Mouse (Mus musculus) 3T3-L1 (cell line): Measurements from ENCODE around the gene Mmrn2.

Experiments
- DNase-seq: peaks from one replicate; pipeline ENCODE4 v3.0.0-alpha.2; 2015; ENCODE audit warnings: low read depth, low spot score

The Mmrn2 gene

GRCm38 (mm10) chr14:34375415-34375904 is at the start of gene Mmrn2:
Gene Mmrn2, plus strand, starts transcription at chr14:34375465.
- no peak for DNase-seq

- no peak for DNase-seq
Measured at GRCm38 (mm10) chr14:34326606-34327005, 48.7 kb upstream of the Mmrn2 start.

- no peak for DNase-seq
Measured at GRCm38 (mm10) chr14:34327618-34328017, 47.6 kb upstream of the Mmrn2 start.

GRCm38 (mm10) chr14:34330657-34331158 is 44.6 kb upstream of the Mmrn2 start:
- DNase-seq = no peak

DNA sequence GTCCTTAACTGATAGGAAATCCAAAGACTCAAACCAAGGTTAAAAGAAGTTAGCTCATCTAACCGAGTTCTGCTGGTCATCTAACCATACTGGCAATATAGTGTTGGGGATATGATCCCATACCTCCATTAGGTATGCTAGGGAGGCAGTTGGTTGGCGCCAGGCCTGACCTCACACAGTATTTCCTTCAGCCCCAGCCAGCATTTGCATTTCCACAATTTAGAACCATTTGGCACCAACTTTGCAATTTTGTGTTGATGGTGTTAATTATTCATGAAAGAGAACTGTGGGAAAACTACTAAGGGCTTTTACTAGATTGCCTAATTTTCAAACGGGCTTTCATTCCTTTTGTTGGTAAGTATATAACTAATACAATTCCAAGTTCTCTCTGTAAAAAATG is 43.4 kb upstream of the Mmrn2 start:
- no peak for DNase-seq

DNA sequence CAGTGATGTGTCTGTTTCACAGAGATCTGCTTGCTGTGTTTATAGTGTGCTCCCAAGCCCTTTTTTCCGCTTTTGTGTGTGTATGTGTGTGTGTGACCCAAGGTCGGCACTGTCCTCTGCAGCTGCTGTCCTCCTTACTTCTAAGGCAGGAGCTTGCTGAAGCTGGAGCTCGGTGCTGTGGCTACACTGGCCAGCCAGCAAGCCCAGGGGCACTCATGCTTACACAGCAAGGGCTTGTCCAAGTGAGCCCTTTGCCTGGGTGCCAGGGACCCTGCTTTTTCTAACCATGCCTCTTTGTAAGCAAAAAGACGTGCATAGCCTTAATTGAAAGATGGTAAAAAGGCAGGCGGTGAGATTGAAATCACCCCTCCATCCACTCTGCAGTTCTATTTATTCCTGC is 42.8 kb upstream of the Mmrn2 start:
- DNase-seq = no peak

DNA sequence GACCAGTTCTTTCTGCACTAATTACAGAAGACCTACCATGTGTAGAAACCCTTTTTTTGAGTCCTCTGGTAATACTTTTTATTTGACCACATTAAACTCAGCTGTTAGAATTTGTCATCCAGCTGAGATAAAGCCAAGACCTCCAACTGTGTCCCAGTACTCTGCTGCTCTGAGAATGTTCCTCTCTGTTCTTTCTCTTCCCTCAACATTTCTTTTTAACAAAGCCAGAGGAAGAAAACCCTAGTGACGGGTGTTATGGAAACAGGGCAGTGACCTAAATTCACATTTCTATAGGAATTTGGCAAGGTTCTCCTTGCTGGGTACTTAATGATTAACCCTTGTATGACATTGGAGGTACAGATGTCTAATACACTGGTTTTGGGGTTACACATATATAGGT is 35.8 kb upstream of the Mmrn2 start:
- no peak for DNase-seq

DNA sequence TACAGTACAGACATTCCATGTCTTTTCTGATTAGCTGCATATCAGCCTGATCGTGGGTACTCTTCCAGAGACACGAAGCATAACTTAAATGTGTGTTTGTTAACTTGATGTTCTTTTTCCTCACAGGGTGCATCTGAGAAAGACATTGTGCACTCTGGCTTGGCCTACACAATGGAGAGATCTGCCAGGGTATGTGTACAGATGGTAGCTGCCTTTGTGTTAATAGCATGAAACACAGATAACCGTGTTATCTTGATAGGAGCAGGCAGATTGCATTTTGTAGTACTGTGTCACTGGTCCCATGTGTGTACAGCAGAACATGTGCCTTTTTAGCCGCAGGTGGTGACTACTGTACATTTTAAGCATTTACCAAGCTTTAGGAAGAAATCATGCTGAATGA is 33.3 kb upstream of the Mmrn2 start:
- DNase-seq = no peak

DNA sequence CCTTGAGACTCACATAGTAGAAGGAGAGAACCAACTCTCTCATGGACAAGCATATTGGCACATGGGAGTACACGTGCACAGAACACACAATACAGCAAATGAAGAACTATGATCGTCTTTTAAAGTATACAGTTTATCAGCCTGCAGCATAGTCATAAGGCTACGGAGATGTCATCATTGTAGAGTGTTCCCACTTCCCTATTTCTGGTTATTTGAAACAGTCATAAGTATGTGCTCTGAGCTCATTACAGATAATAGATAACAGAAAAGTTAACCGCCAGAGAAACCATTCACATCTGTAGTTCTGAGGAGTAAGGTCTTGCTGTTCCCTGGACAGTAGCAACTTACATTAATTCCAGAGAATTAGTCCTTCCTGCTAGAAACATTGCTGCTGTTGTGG is 32.2 kb upstream of the Mmrn2 start:
- no peak for DNase-seq

DNA sequence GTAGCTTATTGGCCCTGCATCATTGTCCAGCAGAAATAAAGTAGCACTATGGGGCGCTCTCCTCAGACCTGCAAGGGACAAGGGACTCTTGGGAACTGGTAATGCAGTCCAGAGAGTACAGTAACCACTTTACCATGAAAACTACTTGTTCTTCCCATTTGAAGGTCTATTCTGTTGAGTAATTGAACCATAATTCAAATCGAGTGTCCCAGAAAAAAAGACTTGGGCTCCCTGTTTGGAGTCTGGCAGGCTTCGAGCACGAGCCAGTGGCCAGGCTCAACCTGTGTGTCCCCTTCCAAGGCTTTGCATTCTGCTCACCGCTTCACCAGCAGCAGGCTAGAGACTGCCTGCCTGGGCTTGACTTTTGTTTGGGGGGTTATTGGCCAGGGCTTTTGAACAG is 30.9 kb upstream of the Mmrn2 start:
- no peak for DNase-seq

GRCm38 (mm10) chr14:34345771-34346566 is 29.3 kb upstream of the Mmrn2 start:
- DNase-seq = peak; percentile 44

- no peak for DNase-seq
Measured at GRCm38 (mm10) chr14:34347084-34347483, 28.2 kb upstream of the Mmrn2 start.

DNA sequence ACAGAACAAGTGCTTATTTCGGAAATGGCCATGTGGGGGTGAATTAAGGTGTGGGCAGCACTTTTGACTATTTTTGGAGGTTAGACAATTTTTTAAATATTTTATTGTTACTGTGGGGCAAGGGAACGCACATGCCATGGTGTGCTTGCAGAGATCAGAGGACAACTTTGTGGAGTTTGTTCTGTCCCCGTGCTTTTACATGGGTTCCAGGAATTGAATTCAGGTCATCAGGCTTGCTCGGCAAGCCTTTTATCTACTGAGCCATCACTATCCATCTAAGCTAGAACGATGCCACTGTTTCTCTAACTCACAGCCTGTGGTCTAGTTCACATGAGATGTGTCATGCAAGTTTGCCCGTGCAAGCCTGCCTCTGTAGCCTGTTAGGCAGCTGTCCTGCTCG is 27.0 kb upstream of the Mmrn2 start:
- DNase-seq = no peak

- DNase-seq = no peak
Measured at GRCm38 (mm10) chr14:34349007-34349406, 26.3 kb upstream of the Mmrn2 start.

GRCm38 (mm10) chr14:34351660-34352059 is 23.6 kb upstream of the Mmrn2 start:
- DNase-seq = no peak

DNA sequence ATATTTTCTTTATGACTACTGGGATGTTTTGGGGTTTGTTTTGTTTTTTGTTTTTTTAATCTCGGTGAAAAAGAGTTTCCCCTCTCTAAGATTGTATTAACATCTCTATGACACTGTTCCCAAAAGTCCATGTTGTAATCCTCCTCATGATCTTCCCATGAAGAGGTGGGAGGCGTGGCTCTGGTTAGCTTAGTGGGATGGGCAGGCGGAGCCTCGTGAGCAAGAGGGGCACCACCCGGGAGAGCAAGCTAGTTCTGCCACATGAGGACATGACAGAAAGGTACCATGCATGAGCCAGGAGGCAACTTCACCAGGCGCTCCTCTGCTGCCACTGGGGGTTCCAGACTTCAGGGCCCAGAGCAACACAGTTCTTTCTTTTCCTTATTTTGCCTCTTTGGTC is 22.7 kb upstream of the Mmrn2 start:
- DNase-seq = no peak

GRCm38 (mm10) chr14:34353326-34353725 is 21.9 kb upstream of the Mmrn2 start:
- no peak for DNase-seq

DNA sequence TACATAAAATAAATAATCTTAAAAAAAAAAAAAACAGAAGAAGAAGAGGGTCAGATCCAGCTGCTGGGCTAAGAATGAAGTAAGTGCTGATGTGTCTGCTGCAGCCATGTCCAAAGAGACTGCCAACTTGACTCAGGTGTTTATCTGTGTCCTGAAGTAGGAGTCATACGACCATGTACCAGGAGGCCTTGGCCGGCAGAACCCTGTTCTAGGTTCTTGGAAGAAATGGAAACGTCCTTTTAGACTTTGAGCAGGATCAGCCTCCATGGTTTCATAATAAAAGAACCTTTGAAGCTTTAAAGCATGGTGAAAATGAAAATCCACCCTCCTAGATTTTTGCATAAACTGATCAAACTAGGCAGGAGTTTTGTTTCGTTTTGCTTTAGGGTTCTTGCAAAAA is 20.8 kb upstream of the Mmrn2 start:
- DNase-seq = no peak

DNA sequence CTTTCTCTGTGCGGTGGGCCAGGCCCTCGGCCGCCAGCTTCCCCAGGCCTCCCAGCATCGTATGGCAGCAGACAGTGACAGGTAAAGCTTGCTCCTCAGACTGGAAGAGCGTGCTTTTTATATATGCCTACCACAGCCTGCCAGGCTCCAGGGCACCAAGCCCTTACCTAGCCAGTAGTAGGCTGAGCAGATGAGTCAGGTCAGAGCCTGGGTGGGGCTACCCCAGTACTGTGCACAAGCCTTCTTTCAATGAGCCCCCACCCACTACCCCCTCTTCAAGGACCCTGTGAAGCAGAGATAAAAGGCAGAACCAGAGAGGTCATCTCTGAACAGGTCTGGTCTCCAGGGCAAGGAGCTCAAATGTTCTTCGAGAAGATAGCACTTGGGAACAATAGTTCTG is 20.0 kb upstream of the Mmrn2 start, which contains the start of gene Fam25c:
TSS of gene Fam25c (minus strand) at position 133 of the 400 bp plus-strand sequence.
- no peak for DNase-seq

- peak; percentile 33 for DNase-seq
Measured at GRCm38 (mm10) chr14:34357671-34358455, 17.4 kb upstream of the Mmrn2 start.

- DNase-seq = no peak
Measured at GRCm38 (mm10) chr14:34359676-34360244, 15.5 kb upstream of the Mmrn2 start.

DNA sequence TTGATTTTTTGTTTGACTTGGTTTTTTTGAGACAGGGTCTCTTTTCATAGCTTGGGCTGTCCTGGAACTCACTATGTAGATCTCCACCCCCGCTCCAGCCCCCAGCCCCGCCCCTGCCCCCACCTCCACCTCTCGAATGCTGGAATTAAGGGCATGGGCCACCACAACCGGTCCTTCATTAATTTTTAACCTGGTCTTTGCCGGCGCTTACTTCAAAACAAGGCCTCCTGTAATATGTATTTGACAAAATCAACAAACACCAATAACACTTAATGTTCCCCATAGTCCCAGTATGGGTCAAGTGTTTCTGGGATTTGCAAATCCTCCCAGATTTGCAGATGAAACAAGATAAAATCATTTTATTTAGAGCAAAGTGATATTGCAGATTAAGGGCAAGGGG is 15.0 kb upstream of the Mmrn2 start:
- DNase-seq = no peak
